Mouse (Mus musculus): ENCODE data around the gene Sgpl1. TPM values are rescaled to one million over a fixed set of nuclear protein-coding genes. Genes with fewer than 3 reads are reported as not detected.

Sgpl1 gene
- polyA plus RNA-seq, 1 experiment from 2014 or later, result 72.4 TPM

DNA sequence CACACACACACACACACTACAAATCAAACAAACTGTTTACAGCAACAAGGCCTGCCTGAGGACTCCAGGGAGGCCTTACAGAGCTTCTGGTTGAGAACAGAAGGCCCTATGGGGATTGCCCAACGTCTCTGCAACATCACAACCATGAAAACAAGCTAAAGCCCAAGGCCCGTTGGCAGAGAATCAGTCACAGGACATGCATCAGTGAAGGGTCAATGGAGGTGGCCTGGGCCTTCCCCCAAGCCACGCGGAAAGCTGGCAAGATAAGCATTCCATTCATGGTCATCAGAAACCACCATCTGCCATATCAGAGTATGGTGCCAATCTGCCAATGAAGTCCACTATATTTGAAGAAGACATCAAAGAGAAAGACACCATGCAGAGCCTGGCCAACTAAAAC lies 13.2 kb upstream of the Sgpl1 start:
- H3K9me3 ChIP-seq (ENCODE audit: control insufficient read depth, low read length), result no peaks in the 10 kb centered on the region
- no peaks in the 10 kb centered on the region for H3K27me3 ChIP-seq (ENCODE audit: control insufficient read depth, insufficient read depth, low read length)

DNA sequence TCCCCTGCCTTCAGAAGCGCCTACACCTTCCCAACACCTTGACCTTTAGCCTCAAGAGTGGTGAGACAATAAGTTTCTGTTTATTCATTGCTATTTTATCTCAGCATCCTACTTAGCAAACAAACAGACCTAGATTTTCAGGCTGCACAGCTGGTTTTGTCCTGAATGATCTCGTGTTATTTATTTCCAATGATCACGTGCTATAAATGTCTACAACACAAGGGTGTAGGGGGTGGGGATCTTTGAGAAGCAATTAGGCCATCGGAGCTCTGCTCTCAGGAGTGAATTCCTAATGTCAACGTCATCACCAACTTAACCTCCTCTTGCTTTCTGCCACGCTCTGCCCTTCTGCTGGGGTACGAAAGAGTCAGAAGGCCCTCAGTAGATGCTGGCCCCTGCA lies 12.6 kb upstream of the Sgpl1 start:
- Histone ChIP-seq H3K9me3 (ENCODE audit: control insufficient read depth, low read length) (no peaks in the 10 kb centered on the region), H3K4me3 (ENCODE audit: low read length) (no peak overlapping the region), H3K27me3 (ENCODE audit: control insufficient read depth, insufficient read depth, low read length) (no peaks in the 10 kb centered on the region), H3K4me1 (ENCODE audit: control insufficient read depth, insufficient read depth, low read length) (no peaks in the 10 kb centered on the region), H3K36me3 (ENCODE audit: control insufficient read depth, insufficient read depth, low read length) (no peaks in the 10 kb centered on the region), H3K27ac (ENCODE audit: low read depth, low read length) (no peak overlapping the region), H3K4me2 (replicated peaks; ENCODE audit: low read depth, low read length) (no peak overlapping the region), H3K9ac (ENCODE audit: low read depth, low read length) (no peak overlapping the region; the same call in 1 of the 2 replicates)
- ATAC-seq (ENCODE audit: low FRiP score, low TSS enrichment), result no peak
- WGBS, result 73% methylated on average over 7 of the region's 7 CpGs

More for the DNA sequence above, 13.2 kb upstream of the Sgpl1 start:
- 73% methylated on average over 4 of the region's 4 CpGs for WGBS
- no peak for ATAC-seq (ENCODE audit: low FRiP score, low TSS enrichment)
- no peak overlapping the region for H3K4me3 ChIP-seq (ENCODE audit: low read length)
- H3K9ac ChIP-seq (ENCODE audit: low read depth, low read length), result no peak overlapping the region
- no peak overlapping the region for H3K27ac ChIP-seq (ENCODE audit: low read depth, low read length)
- H3K36me3 ChIP-seq (ENCODE audit: control insufficient read depth, insufficient read depth, low read length), result no peaks in the 10 kb centered on the region
- no peaks in the 10 kb centered on the region for H3K4me1 ChIP-seq (ENCODE audit: control insufficient read depth, insufficient read depth, low read length)
- H3K4me2 ChIP-seq (replicated peaks; ENCODE audit: low read depth, low read length), result no peak overlapping the region

DNA sequence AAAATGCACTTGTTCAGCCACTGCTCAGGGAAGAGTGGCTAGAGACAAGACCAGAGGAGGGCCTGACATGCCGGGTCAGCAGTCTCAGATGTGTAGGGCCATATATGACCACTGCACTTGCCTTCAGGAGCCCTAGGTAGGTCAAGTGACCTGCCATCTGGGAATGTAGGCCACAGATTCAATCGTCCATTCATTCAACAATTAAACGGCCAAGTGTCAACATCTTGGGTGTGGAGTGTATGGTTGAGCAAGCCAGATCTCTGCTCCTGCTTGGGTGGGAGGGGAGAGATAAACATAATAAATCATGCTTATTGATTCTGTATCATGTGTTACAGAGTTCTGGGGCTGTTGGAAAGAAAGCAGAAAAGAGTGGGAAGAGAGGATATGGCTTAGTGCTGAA lies 11.1 kb upstream of the Sgpl1 start:
- Histone ChIP-seq H3K9me3 (ENCODE audit: control insufficient read depth, low read length) (no peaks in the 10 kb centered on the region), H3K4me1 (ENCODE audit: control insufficient read depth, insufficient read depth, low read length) (no peaks in the 10 kb centered on the region), H3K27ac (ENCODE audit: low read depth, low read length) (no peak overlapping the region), H3K9ac (ENCODE audit: low read depth, low read length) (no peak overlapping the region), H3K36me3 (ENCODE audit: control insufficient read depth, insufficient read depth, low read length) (no peaks in the 10 kb centered on the region), H3K4me3 (ENCODE audit: low read length) (no peak overlapping the region), H3K4me2 (replicated peaks; ENCODE audit: low read depth, low read length) (no peak overlapping the region), H3K27me3 (ENCODE audit: control insufficient read depth, insufficient read depth, low read length) (no peaks in the 10 kb centered on the region)
- 33% methylated on average over 3 of the region's 3 CpGs for WGBS
- peak; percentile 55 for ATAC-seq (ENCODE audit: low FRiP score, low TSS enrichment)

DNA sequence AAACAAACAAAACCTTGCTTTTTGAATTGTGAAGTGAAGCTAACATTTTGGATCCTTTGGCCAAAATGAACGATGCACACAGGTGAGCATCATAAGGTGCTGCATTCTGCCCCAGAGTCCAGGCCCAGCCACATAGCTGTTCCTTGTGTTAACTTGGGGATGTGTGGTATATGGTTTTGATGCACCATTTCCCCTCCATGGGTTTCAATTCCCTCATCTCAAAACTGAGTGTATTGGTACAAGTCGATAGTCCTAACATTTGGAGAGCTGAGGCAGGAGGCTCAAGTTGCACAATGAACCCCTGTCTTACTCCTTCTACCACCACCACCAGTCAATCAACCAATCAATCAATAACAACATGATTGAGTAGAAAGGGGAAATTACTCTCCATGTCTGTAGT lies 8.9 kb upstream of the Sgpl1 start:
- H3K36me3 ChIP-seq (ENCODE audit: control insufficient read depth, insufficient read depth, low read length), result no peaks in the 10 kb centered on the region
- WGBS, result 93% methylated on average over 2 of the region's 2 CpGs
- H3K9me3 ChIP-seq (ENCODE audit: control insufficient read depth, low read length), result no peaks in the 10 kb centered on the region
- no peak overlapping the region for H3K27ac ChIP-seq (ENCODE audit: low read depth, low read length)
- no peak overlapping the region for H3K4me3 ChIP-seq (ENCODE audit: low read length)
- H3K4me2 ChIP-seq (replicated peaks; ENCODE audit: low read depth, low read length), result no peak overlapping the region
- ATAC-seq (ENCODE audit: low FRiP score, low TSS enrichment), result no peak
- no peaks in the 10 kb centered on the region for H3K4me1 ChIP-seq (ENCODE audit: control insufficient read depth, insufficient read depth, low read length)
- H3K27me3 ChIP-seq (ENCODE audit: control insufficient read depth, insufficient read depth, low read length), result no peaks in the 10 kb centered on the region
- H3K9ac ChIP-seq (ENCODE audit: low read depth, low read length), result no peak overlapping the region

GRCm38 (mm10) chr10:61155611-61156010 lies 8.1 kb upstream of the Sgpl1 start:
- H3K27me3 ChIP-seq (ENCODE audit: control insufficient read depth, insufficient read depth, low read length), result no peaks in the 10 kb centered on the region
- no peaks in the 10 kb centered on the region for H3K4me1 ChIP-seq (ENCODE audit: control insufficient read depth, insufficient read depth, low read length)
- WGBS, result 81% methylated on average over 3 of the region's 3 CpGs
- H3K36me3 ChIP-seq (ENCODE audit: control insufficient read depth, insufficient read depth, low read length), result no peaks in the 10 kb centered on the region
- no peaks in the 10 kb centered on the region for H3K9me3 ChIP-seq (ENCODE audit: control insufficient read depth, low read length)
- no peak overlapping the region for H3K27ac ChIP-seq (ENCODE audit: low read depth, low read length)
- H3K4me2 ChIP-seq (replicated peaks; ENCODE audit: low read depth, low read length), result no peak overlapping the region
- H3K9ac ChIP-seq (ENCODE audit: low read depth, low read length), result no peak overlapping the region
- H3K4me3 ChIP-seq (ENCODE audit: low read length), result no peak overlapping the region
- ATAC-seq (ENCODE audit: low FRiP score, low TSS enrichment), result no peak

DNA sequence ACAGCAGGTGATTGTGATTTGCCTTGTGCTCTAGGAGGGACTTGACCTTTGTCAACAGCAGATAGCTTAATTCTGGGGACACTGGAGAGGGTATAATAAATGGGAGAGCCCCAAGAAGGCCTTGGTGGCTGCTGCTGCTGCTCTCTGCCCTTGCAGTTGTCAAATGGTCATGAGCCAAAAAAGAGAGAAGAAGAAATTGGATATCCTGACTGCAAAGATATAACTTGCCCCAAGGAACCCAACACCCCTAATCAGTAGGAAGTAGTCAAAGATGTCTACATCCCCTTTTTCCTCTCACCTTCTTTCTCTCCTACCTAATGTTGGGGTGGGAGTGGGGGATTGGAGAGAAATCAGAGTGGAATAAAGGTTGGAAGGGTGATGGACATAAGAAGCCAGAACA lies 4.6 kb upstream of the Sgpl1 start:
- no peaks in the 10 kb centered on the region for H3K36me3 ChIP-seq (ENCODE audit: control insufficient read depth, insufficient read depth, low read length)
- no peaks in the 10 kb centered on the region for H3K27me3 ChIP-seq (ENCODE audit: control insufficient read depth, insufficient read depth, low read length)
- no peak overlapping the region for H3K27ac ChIP-seq (ENCODE audit: low read depth, low read length)
- no peak overlapping the region for H3K4me3 ChIP-seq (ENCODE audit: low read length)
- no peak for ATAC-seq (ENCODE audit: low FRiP score, low TSS enrichment)
- H3K9ac ChIP-seq (ENCODE audit: low read depth, low read length), result no peak overlapping the region
- H3K4me2 ChIP-seq (replicated peaks; ENCODE audit: low read depth, low read length), result no peak overlapping the region
- H3K4me1 ChIP-seq (ENCODE audit: control insufficient read depth, insufficient read depth, low read length), result no peaks in the 10 kb centered on the region
- no peaks in the 10 kb centered on the region for H3K9me3 ChIP-seq (ENCODE audit: control insufficient read depth, low read length)

DNA sequence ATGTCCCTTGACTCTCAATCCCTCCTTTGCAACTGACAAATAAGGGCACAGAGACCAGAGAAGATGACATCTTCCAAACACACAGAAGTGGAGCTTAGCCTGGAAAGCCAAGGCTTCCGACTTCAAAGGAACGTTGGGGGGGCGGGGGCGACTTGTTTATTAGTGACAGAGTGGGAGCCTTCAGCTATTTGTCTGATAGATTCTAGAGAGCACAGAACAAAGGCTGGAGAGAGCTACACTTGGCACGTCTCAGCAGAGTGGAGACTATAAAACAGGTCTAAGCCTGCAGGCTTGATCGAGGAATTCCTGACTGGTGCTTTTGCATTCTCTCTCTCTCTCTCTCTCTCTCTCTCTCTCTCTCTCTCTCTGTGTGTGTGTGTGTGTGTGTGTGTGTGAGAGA lies 3.1 kb upstream of the Sgpl1 start:
- Histone ChIP-seq H3K4me1 (ENCODE audit: control insufficient read depth, insufficient read depth, low read length) (peaks cover 1% of the 10 kb centered on the region; the same call in 1 of the 2 replicates), H3K27me3 (ENCODE audit: control insufficient read depth, insufficient read depth, low read length) (no peaks in the 10 kb centered on the region), H3K4me3 (ENCODE audit: low read length) (no peak overlapping the region), H3K9me3 (ENCODE audit: control insufficient read depth, low read length) (no peaks in the 10 kb centered on the region), H3K4me2 (replicated peaks; ENCODE audit: low read depth, low read length) (no peak overlapping the region), H3K36me3 (ENCODE audit: control insufficient read depth, insufficient read depth, low read length) (no peaks in the 10 kb centered on the region), H3K9ac (ENCODE audit: low read depth, low read length) (no peak overlapping the region), H3K27ac (ENCODE audit: low read depth, low read length) (no peak overlapping the region)
- no peak for ATAC-seq (ENCODE audit: low FRiP score, low TSS enrichment)
- 9% methylated on average over 6 of the region's 6 CpGs for WGBS

GRCm38 (mm10) chr10:61149476-61149875 lies 2.0 kb upstream of the Sgpl1 start:
- WGBS, result 86% methylated on average over 3 of the region's 3 CpGs
- no peak overlapping the region for H3K4me2 ChIP-seq (replicated peaks; ENCODE audit: low read depth, low read length)
- ATAC-seq (ENCODE audit: low FRiP score, low TSS enrichment), result no peak
- no peak overlapping the region for H3K27ac ChIP-seq (ENCODE audit: low read depth, low read length)
- H3K27me3 ChIP-seq (ENCODE audit: control insufficient read depth, insufficient read depth, low read length), result no peaks in the 10 kb centered on the region
- no peaks in the 10 kb centered on the region for H3K36me3 ChIP-seq (ENCODE audit: control insufficient read depth, insufficient read depth, low read length)
- peaks cover 5% of the 10 kb centered on the region; the same call in 1 of the 2 replicates for H3K4me1 ChIP-seq (ENCODE audit: control insufficient read depth, insufficient read depth, low read length)
- H3K4me3 ChIP-seq (ENCODE audit: low read length), result no peak overlapping the region
- H3K9ac ChIP-seq (ENCODE audit: low read depth, low read length), result no peak overlapping the region
- H3K9me3 ChIP-seq (ENCODE audit: control insufficient read depth, low read length), result no peaks in the 10 kb centered on the region

DNA sequence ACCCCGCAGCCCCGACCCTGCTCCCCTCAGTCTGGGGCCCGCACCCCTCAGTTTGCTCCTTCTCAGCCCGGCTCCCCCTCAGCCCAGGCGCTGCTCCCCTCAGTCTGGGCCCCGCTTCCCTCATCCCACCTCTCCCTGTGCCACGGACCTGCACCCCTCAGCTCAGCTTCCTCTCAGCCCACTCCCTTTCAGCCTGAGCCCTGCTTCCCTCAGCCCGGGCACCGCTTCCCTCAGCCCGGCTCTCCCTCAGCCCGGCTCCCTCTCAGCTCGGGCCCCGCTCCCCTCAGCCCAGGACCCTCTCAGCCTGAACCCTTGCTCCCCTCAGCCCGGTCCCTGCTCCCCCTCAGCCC lies 721 bp downstream of the Sgpl1 start:
- peak; percentile 48 for ATAC-seq (ENCODE audit: low FRiP score, low TSS enrichment)
- H3K9me3 ChIP-seq (ENCODE audit: control insufficient read depth, low read length), result no peaks in the 10 kb centered on the region
- no peaks in the 10 kb centered on the region for H3K36me3 ChIP-seq (ENCODE audit: control insufficient read depth, insufficient read depth, low read length)
- H3K4me1 ChIP-seq (ENCODE audit: control insufficient read depth, insufficient read depth, low read length), result peaks cover 5% of the 10 kb centered on the region; the same call in 1 of the 2 replicates
- peak overlapping the region; percentile 89 for H3K9ac ChIP-seq (ENCODE audit: low read depth, low read length)
- no peaks in the 10 kb centered on the region for H3K27me3 ChIP-seq (ENCODE audit: control insufficient read depth, insufficient read depth, low read length)
- H3K27ac ChIP-seq (ENCODE audit: low read depth, low read length), result peak overlapping the region; percentile 95
- H3K4me2 ChIP-seq (replicated peaks; ENCODE audit: low read depth, low read length), result peak overlapping the region; percentile 94
- peak overlapping the region; percentile 84 for H3K4me3 ChIP-seq (ENCODE audit: low read length)
- WGBS, result 1% methylated on average over 11 of the region's 14 CpGs
